Mouse (Mus musculus): ENCODE measurements around the gene Col4a3. TPM values are rescaled to one million over a fixed set of nuclear protein-coding genes. Genes with fewer than 3 reads are reported as not detected.

The Col4a3 gene
- total RNA-seq (2023): not detected

DNA sequence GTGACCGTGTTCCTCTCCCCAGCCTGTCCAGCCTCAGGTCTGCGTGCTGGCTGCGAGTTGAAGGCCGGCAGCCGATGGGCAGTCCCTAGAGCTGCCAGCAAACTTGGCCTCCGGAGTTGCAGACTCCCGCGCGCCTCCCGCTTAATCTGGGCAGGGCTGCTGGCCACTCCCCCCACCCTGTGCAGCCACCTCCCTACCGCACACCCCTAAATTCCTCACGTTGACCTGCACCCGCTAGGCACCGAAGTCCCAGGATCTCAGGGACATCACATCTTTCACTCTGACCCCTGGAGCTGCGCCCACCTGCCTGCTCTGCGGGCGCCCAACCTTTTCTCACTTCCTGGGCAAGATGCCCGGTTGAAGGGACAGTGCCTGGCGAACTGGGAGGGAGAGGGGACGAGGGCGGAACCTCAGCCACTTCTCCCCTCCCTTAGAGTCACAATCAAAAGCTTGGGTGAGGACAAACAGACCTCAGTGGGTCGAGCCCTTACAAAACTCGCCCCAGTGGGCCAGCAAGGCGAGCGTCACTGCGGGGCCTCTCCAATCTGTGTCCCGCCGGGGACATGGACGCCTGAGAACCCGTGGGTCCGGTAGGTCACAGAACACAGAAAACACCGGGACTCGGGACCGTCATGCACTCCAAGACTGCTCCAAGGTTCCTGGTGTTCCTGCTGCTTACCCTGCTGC is at the start of gene Col4a3, which contains the start of gene Col4a4:
Gene Col4a3 (plus strand): TSS at position 209 of the 687 bp plus-strand sequence.
Gene Col4a4 (minus strand): TSS at position 137 of the 687 bp plus-strand sequence.

DNA sequence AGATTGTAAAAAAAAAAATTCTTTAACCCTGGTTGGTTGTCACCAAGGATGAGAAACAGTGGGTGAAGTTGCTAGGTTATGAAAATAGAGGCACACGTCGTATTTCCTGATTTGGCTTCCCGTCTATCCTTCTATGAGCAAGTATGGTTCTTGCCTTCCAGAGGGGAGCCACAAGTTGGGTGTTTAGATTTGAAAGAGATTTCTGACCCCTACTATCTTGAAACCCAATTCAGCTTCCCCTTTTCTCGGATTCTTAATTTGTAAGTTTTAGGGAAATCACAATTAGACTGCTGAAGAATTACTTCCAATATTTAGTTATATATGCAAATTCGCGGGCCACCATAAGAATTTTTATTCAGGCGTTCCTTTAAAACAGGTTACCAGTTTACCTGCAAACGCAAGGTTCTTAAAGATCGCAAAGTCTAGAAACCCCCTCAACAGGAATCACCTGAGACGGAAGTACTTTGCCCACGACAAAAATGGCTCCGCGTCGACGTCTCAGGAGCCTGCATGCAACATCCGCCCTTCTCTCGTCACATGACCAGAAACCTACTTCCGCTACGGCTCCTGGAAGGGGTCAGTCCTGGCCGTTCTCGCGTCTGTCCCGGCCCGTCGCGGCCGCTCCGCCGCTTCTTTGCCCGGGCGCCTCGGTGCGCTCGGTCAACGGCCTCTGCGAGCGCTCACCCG is 137.8 kb downstream of the Col4a3 start, which contains the start of gene Mff:
Gene Mff (plus strand): TSS at position 552 of the 687 bp plus-strand sequence.

DNA sequence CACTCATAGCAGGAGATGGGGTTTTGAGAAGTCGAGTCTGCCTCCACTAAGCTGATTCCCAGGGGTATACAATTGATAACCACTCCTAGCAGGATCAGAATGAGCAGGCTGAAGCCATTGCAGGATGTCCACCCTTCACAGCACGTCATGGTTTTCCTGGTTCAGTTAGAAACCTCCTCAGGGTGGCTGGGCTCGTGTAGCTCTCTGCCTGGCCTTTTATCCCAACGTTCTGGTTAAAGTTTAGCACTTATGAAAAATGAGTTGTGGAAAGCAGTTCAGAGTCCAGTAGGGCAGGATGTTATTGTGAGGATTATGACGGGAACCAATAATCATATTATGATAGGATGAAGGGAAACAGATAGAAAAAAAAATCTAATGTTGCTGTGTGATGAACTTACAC is 181.5 kb downstream of the Col4a3 start, which contains the start of gene Tm4sf20:
Gene Tm4sf20 (minus strand): TSS at position 193 of the 400 bp plus-strand sequence.

DNA sequence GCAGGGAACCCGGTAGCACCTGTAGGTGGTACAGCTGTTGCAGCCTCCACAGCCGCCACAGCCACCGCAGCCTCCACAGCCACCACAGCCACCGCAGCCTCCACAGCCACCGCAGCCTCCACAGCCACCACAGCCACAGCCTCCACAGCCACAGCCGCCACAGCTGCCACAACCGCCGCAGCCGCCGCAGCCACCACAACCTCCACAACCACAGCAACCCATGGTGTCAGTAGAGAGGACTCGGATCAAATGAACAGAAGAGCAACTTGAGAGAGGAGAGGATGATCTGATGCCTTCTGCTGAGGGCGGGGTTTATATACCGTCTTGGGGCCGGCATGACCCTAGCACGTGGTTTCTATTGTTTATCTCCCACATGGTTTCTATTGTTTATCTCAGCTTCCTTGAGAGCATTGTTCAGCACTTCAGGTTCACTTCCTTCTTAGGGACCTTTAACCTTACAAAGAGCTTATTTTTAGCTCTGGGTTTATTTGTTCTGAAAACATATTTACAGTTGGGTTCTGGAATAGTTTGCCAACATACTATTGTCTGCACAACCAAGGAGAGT is 184.4 kb downstream of the Col4a3 start, which contains the start of gene Gm47791:
Gene Gm47791 (minus strand): TSS at position 222 of the 565 bp plus-strand sequence.

Other genes starting within 250 kb of the Col4a3 start
- 0.09 TPM for gene Col4a4, start 72 bp upstream of the Col4a3 start, total RNA-seq (2023)
- 93.6 TPM for gene Mff, start 138.0 kb downstream of the Col4a3 start, total RNA-seq (2023)
- gene Tm4sf20, start 181.5 kb downstream of the Col4a3 start, total RNA-seq (2023): not detected
- not detected for gene Gm47791, start 184.3 kb downstream of the Col4a3 start, total RNA-seq (2023)

Measured in CD4-positive naive resting alpha-beta T cell, adult 57 days (primary cell).